Mouse (Mus musculus) C2C12 (cell line): ENCODE data around the gene Gucd1.

Source experiments
- CEBPB ChIP-seq: IDR thresholded peaks from one replicate; pipeline ENCODE4 v1.6.1; 2011; ENCODE audit warnings: low read depth, mild to moderate bottlenecking, control low read depth, moderate library complexity
- CTCF ChIP-seq: IDR thresholded peaks from one replicate; pipeline ENCODE4 v1.5.1; 2011; ENCODE audit not compliant: control insufficient read depth, insufficient read depth, insufficient read length
- FOSL1 ChIP-seq: IDR thresholded peaks from one replicate; pipeline ENCODE4 v1.8.0; 2011; ENCODE audit warnings: mild to moderate bottlenecking, low read length; ENCODE audit not compliant: poor library complexity, insufficient read depth, severe bottlenecking
- MAX ChIP-seq: IDR thresholded peaks from one replicate; pipeline ENCODE4 v1.6.1; 2011; ENCODE audit warnings: mild to moderate bottlenecking, control low read depth
- MYOD1 ChIP-seq: IDR thresholded peaks from one replicate; pipeline ENCODE4 v1.6.1; 2011; ENCODE audit warnings: low read depth; ENCODE audit not compliant: control insufficient read depth, insufficient read length
- MYOG ChIP-seq: IDR thresholded peaks from one replicate; pipeline ENCODE4 v1.6.1; 2011; ENCODE audit not compliant: control insufficient read depth, insufficient read length; ENCODE audit errors: extremely low read depth
- USF1 ChIP-seq: IDR thresholded peaks from one replicate; pipeline ENCODE4 v1.6.1; 2011; ENCODE audit warnings: low read depth, mild to moderate bottlenecking, control low read depth, moderate library complexity

DNA sequence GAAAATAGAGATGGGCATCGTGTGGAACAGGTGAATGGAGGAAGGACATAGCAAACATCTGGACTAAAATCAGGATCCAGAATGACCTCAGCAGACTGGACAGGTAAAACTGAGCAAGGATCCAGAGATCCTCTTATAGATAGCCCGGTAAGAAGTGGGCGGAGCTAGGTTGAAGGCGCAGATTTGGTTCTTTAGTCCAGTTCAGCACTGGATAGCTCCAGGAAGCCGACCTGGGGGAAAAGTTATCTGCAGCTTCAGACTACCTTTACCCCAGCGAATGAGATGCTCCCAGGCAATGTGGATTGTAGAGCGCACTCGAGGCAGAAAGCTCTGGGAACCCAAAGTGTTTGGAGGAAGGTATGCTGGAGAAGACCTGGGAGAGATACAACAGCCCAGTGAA lies 175.8 kb downstream of the Gucd1 start:
- no peak for TF ChIP-seq CTCF
- TF ChIP-seq FOSL1 = no peak
- TF ChIP-seq USF1 = no peak
- no peak for TF ChIP-seq MYOG
- TF ChIP-seq MAX = no peak
- no peak for TF ChIP-seq MYOD1
- TF ChIP-seq CEBPB = no peak
